Mouse (Mus musculus) urinary bladder, adult 18-20 months (tissue): ENCODE measurements around the gene Rfx6.

ENCODE experiments used
- DNase-seq, 2 experiments: peaks; one replicate each; pipeline ENCODE4 v3.0.0; 2022; ENCODE audit warnings: low spot score in 2 of 2, mixed read lengths in 2 of 2

Gene Rfx6

DNA sequence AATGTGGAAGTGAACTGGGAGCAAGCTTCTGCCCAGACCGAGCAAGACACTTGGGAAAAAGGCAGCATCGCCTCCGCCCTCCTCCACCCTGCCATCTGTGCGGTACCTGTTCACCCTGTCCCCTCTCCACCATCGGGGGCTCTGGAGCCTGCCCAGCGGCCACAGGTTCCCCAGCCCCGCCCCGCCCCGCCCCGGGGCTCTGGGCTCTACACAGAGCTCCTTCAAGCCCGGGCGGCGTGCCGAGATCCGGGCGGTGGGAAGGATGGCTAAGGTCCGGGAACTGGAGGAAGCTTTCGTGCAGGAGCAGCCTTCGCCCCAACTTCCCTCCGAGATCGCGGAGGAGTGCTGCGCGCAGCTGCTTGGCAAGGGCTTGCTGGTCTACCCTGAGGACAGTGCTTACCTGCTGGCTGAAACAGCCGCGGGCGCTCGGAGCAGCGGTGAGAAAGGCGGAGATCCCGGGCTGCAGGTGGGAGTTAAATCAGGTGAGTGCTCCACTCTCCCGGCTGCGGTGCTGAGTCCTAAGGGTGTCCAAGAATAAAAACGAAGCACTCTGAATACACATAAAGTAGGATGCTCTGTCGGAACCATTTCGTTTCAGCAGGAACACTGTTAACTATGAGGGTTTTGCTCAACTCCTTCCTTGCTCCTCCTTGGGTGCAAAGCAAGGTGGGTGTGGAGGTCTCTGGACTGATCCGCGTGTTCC, at the start of gene Rfx6:
Gene Rfx6, plus strand, starts transcription at position 209 of the 703 bp plus-strand sequence.
- peak in 1 of 2 experiments; percentile 7 for DNase-seq

- DNase-seq, result no peak
Measured at GRCm38 (mm10) chr10:51631411-51632136, 46.0 kb upstream of the Rfx6 start, which contains the start of gene Gprc6a. Gene Gprc6a (minus strand): TSS chr10:51631461.

DNA sequence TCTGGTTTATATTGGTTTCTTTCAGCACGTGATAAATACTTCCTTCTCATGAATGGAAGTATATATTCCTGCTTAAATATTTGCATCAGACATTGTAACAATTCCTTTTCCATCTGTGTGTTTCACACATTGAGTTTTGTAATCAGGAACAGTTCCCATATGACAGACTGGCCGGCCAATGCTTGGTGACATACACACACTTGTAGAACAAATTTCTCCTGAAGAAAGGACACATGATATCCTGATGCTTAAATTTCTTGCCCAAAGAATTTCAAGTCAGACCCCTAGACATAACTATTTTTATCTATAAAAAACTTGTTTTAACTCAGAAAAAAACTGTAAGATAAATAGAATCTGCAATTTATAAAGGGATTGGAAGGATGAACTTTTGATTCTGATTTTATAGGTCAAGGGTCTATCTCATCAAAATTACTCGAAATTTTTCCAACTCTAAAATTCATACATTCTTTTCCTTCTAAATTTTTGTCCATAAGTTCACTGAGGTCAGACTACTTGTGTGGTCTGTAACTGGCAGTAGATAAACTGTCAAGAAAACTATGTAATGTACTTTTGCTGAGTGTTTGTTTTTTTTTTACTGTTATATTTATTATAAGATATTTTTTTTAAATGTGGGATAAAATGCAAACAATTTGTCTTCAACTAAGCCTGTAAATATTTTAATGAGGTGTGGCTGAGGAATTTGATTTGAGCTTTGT, 27.9 kb upstream of the Rfx6 start:
- no peak for DNase-seq

DNA sequence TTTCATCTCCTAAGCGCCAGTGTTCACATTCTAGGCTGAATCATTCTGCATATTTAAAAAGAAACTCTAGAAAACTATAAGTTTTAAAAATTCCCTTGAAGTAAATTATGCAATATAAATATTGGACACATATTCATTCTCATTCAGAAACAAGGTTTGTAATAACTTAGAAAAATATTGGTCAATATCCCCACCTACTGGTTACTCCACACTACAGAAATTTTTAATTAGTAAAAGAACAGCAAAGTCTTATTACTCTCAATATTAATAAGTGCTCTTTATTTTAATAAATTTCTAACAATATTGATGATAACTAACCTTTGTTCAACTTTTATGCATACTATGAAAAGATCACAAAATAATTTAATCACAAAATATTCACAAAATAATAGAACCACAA, 20.2 kb upstream of the Rfx6 start:
- DNase-seq, result no peak

DNA sequence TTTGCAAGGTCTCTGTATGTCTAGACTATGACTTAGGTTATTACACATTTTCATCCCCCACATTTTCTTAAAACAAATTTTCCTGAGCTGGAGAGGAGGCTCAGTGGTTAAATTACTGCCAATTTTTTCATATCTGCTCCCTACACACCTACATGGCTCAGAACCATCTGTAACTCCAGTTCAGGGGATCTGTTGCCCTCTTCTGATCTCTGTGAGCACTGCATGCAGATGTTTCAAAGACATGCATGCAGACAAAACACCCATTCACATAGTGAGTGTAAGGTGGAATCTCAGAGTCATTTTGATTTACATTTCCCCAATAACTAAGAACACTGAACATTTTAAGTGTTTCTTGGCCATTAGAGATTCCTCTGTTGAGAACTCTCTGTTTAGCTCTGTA, 8.2 kb upstream of the Rfx6 start:
- no peak for DNase-seq

GRCm38 (mm10) chr10:51671583-51671982, 6.0 kb upstream of the Rfx6 start:
- DNase-seq, result no peak

GRCm38 (mm10) chr10:51672082-51672779, 5.3 kb upstream of the Rfx6 start:
- no peak for DNase-seq

GRCm38 (mm10) chr10:51678251-51678639, 689 bp downstream of the Rfx6 start:
- no peak for DNase-seq

GRCm38 (mm10) chr10:51720904-51721303, 43.3 kb downstream of the Rfx6 start:
- DNase-seq, result no peak

DNA sequence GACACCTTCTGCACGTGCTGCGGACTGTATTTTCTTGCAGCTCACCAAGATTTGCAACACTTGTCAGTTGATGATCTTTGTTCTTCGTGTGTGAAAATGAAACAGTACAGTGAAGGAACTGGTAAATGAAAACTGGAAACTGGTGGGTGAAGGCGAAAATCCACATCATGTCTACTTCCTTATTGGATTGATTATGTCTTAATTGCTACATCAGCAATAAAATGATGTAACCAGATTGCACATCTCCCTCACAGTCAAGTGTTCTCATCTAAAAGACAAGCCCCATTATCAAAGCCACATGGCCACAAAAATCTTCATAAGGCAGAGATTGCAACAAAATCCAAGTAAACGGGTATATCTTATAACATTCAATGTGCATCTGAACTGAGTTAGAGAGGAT, 83.9 kb downstream of the Rfx6 start:
- DNase-seq, result no peak

- no peak for DNase-seq
Measured at GRCm38 (mm10) chr10:51763241-51763640, 85.7 kb downstream of the Rfx6 start.

- no peak for DNase-seq
Measured at GRCm38 (mm10) chr10:51768445-51768844, 90.9 kb downstream of the Rfx6 start.

DNA sequence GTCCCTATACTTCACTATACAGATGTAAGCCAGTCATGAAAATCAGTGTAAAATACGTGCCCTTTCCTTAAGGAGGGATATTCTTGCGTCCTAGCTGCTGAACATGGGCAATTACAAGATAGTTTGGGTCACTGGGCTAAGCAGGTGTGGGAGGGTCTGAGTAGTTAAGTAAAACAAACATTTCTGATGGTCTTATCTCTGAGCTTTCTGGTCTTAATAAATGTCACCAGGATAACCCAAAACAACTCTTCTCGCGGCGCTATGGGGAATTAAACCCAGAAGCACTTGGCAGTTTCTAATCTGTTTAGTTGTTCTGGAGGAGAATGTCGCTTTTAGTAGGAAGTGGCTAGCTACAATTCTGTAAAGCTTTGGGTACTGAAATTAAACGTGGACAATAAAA, 91.7 kb downstream of the Rfx6 start:
- DNase-seq, result no peak

DNA sequence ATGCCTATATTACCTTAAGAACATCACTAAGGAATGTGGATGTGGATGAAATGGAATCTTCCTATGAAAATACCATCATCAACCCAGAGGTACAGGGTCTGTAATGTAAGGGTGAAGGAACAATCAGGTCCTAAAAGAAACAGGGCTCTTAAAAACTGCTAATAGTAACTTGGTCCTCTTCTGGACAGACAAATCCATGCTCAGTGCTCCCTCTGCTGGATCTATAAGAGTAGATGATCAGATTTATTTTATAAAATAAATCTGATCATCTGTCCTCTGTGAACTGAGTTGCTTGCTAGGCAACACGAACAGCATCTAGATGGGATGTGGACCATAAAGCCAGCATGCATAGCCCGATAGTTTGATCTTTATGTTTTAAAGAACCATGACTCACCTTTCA, 102.1 kb downstream of the Rfx6 start:
- no peak for DNase-seq
